Mouse (Mus musculus) kidney, embryonic 16.5 days (tissue): Measurements from ENCODE around the gene Knop1. TPM values are rescaled to one million over a fixed set of nuclear protein-coding genes. Genes with fewer than 3 reads are reported as not detected.
A peak's percentile ranks its signal among the peaks of the same experiment; 100 is the strongest.

ENCODE experiments used
- ATAC-seq: fragments of 200-750 bp; cut with Nextera tagmentation; 2 replicates; pipeline ENCODE4 v1.8.0; 2017; ENCODE audit warnings: moderate TSS enrichment; ENCODE audit not compliant: low FRiP score, low TSS enrichment
- H3K27ac ChIP-seq: fragments of 300-500 bp; sonication (generic); 2 replicates; pipeline ENCODE4 v1.5.1; 2014; ENCODE audit warnings: low read length
- H3K27me3 ChIP-seq: fragments of 300-500 bp; sonication (generic); 2 replicates; pipeline ENCODE4 v1.6.1; 2014; ENCODE audit warnings: low read length, control low read depth, mixed read lengths; ENCODE audit not compliant: insufficient read depth
- H3K36me3 ChIP-seq: fragments of 300-500 bp; sonication (generic); 2 replicates; pipeline ENCODE4 v1.6.1; 2014; ENCODE audit warnings: low read length, control low read depth, mixed read lengths; ENCODE audit not compliant: insufficient read depth
- H3K4me1 ChIP-seq: fragments of 300-500 bp; sonication (generic); 2 replicates; pipeline ENCODE4 v1.6.1; 2014; ENCODE audit warnings: low read length, control low read depth, mixed read lengths; ENCODE audit not compliant: insufficient read depth
- H3K4me2 ChIP-seq: fragments of 300-500 bp; sonication (generic); replicated peaks from 2 replicates; pipeline ENCODE4 v1.6.1; 2014; ENCODE audit warnings: low read depth, low read length
- H3K4me3 ChIP-seq: fragments of 300-500 bp; sonication (generic); 2 replicates; pipeline ENCODE4 v1.5.1; 2014; ENCODE audit warnings: mild to moderate bottlenecking, low read length
- H3K9ac ChIP-seq: fragments of 300-500 bp; sonication (generic); replicated peaks from 2 replicates; pipeline ENCODE4 v1.6.1; 2014; ENCODE audit warnings: low read length
- H3K9me3 ChIP-seq: fragments of 300-500 bp; sonication (generic); 2 replicates; pipeline ENCODE4 v1.6.1; 2016; ENCODE audit warnings: low read length, control low read depth
- WGBS: fragments of 180-500 bp; shearing (Covaris S2); extraction: QIAGEN DNeasy Blood & Tissue Kit; methylation state at CpG from one replicate; pipeline ENCODE4 v1.1.7; 2014; 5-methylcytosine and 5-hydroxymethylcytosine counted together
- polyA plus RNA-seq: library from polyadenylated mRNA; unstranded; fragments of >200 nt; fragmentation: Nextera tagmentation; extraction: Ambion mirVana; gene quantifications from 2 replicates; pipeline ENCODE4 v1.2.1, GENCODE M21; 2015

The Knop1 gene
- polyA plus RNA-seq, 1 experiment from 2014 or later: 95.7 TPM

DNA sequence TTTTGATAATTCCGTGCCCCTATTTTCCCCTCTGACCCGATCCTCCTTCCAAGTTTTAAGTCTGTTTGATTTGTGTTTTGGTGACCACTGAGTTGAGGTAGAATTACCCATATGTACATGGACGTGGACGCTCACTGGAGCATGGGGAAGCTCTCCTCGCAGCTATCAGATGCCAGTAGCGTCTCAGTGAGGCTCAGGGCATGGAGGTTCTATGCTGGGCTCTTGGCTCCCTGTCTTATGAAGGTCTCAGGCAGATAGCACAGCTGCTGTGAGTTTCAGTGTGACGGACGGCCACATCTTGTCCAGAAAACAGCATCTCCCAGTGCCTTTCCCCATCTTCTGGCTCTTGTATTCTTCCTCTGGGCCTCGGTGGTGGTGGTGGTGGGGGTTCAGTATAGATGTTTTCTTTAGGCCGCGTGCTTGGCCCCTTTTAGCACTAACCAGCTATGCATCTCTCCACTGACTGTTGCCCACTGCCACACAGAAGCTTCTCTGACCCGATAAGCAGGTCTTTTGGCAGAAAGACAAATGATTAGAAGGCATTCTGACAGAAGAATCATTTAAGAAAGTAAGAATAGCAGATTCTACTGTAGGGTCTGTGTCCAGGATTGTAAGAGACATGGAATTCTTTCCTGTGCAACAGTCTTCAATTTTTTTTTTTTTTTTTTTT is 34.0 kb downstream of the Knop1 start:
- Histone ChIP-seq H3K9me3 (no peaks in the 10 kb centered on the region), H3K4me1 (no peaks in the 10 kb centered on the region), H3K27ac (no peak overlapping the region), H3K27me3 (no peaks in the 10 kb centered on the region), H3K36me3 (peaks cover 9% of the 10 kb centered on the region), H3K4me3 (no peak overlapping the region), H3K4me2 (no peak overlapping the region), H3K9ac (no peak overlapping the region)
- 67% methylated on average over 12 of the region's 12 CpGs for WGBS
- no peak for ATAC-seq

DNA sequence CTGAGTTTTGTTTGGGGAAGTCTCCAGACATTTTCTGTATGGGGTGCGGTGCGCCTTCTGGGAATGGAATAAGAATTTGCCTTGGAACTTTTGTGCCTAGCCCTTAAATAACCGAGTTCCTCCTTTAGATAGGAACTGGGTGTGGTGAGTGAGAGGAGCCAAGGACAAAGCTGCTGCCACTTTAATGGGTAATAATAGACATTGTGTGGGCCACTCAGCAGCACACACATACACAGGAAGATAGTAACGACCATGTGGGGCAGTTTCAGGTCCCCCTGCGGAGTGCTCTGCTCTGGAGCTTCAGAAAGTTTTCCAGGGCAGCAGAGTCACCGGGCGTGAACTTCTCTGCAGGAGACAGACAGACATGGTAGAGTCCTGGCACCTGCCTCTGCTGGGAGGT is 34.7 kb downstream of the Knop1 start:
- WGBS: 57% methylated on average over 7 of the region's 7 CpGs
- H3K4me2 ChIP-seq: no peak overlapping the region
- H3K9ac ChIP-seq: no peak overlapping the region
- no peaks in the 10 kb centered on the region for H3K4me1 ChIP-seq
- no peaks in the 10 kb centered on the region for H3K9me3 ChIP-seq
- H3K36me3 ChIP-seq: peaks cover 7% of the 10 kb centered on the region
- H3K27ac ChIP-seq: no peak overlapping the region
- no peak overlapping the region for H3K4me3 ChIP-seq
- no peaks in the 10 kb centered on the region for H3K27me3 ChIP-seq
- ATAC-seq: no peak

DNA sequence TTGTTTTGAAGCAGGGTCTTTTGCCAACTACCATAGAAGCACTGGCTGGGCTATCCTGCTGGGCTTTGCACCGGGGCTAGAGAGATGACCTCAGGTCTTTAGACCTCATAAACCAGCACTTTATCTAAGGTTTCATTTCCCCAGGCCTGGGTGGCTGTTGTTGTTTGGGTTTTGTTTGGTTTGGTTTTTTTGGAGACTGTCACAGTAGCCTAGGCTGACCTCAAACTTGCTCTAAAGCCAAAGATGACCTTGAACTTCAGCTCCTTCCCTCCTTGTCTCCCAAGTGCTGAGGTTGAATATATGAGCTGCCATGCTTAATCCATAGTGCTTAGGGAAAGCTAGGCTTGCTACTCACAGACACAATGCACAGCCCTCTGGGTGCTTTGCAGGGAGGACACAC is 36.4 kb downstream of the Knop1 start:
- 41% methylated on average over 1 of the region's 1 CpGs for WGBS
- ATAC-seq: no peak
- Histone ChIP-seq H3K9ac (no peak overlapping the region), H3K27me3 (no peaks in the 10 kb centered on the region), H3K4me2 (no peak overlapping the region), H3K4me3 (no peak overlapping the region), H3K36me3 (peaks cover 3% of the 10 kb centered on the region), H3K4me1 (no peaks in the 10 kb centered on the region), H3K27ac (no peak overlapping the region), H3K9me3 (no peaks in the 10 kb centered on the region)

DNA sequence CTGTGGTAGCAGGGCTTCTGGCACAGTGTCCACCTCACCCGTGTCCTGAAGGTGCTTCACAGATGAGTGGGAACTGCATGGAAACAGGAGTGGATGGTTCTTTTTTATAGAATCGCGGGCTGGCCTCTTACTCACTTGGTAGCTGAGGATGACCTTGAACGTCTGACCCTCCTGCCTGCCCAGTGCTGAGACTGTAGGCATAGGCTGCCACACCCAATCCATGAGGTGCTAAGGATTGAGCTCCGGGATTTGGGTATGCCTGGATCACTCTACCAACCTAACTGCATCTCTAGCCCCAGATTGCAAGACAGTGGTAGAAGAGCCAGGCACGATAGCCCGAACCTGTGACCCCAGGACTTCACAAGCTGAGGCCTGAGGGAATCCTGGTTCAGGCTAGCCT is 38.3 kb downstream of the Knop1 start:
- Histone ChIP-seq H3K27me3 (no peaks in the 10 kb centered on the region), H3K9me3 (no peaks in the 10 kb centered on the region), H3K36me3 (peaks cover 7% of the 10 kb centered on the region), H3K4me1 (no peaks in the 10 kb centered on the region), H3K4me2 (no peak overlapping the region), H3K27ac (no peak overlapping the region), H3K9ac (0 out of 2 replicates have a peak overlapping the region, but pooled peaks have one; percentile 6), H3K4me3 (no peak overlapping the region)
- 87% methylated on average over 7 of the region's 7 CpGs for WGBS
- ATAC-seq: 0 out of 2 replicates have a peak, but pooled peaks have one; percentile 31

DNA sequence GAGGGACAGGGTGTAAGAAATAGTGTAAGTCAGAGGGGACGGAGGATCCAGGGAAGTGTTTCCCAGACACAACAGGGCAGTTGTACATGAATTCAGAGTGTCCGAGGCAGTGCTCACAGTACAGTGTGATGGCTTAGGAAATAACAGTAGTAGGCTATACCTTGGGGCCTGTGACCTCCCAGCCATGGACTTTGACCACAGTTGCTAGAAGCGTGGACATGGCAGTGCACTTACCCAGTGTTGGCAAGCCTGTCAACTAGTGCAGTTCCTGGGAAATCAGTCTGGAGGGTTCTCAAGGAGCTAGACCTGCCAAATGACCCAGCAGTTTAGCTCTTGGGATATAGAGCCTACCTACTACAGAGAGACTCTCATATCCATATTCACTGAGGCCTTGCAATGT is 39.8 kb downstream of the Knop1 start:
- Histone ChIP-seq H3K36me3 (peaks cover 7% of the 10 kb centered on the region), H3K27ac (no peak overlapping the region), H3K9me3 (no peaks in the 10 kb centered on the region), H3K9ac (no peak overlapping the region), H3K4me1 (no peaks in the 10 kb centered on the region), H3K4me2 (no peak overlapping the region), H3K4me3 (no peak overlapping the region), H3K27me3 (no peaks in the 10 kb centered on the region)
- WGBS: 89% methylated on average over 3 of the region's 3 CpGs
- ATAC-seq: no peak

DNA sequence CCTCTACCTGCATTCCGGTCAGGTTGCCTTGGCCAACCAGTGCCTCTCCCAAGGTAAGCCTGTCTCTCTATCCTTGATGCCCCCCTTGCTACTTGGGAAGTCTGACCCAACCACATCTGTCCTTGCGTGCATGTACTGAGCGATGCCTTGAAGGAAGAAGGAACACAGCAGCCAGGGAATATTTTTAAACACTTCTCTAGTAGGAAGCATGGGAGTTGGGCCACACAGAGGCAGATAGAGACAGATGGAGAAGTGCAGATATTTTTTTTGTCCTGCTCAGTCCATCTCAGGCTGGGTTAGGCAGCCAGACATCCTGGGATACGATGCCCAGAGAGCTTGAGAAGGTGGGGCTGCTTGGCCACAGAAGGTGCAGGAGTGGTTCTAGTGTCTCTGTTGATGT is 42.5 kb downstream of the Knop1 start:
- no peak overlapping the region for H3K9ac ChIP-seq
- H3K36me3 ChIP-seq: peaks cover 14% of the 10 kb centered on the region
- H3K4me3 ChIP-seq: no peak overlapping the region
- no peaks in the 10 kb centered on the region for H3K4me1 ChIP-seq
- no peak for ATAC-seq
- no peaks in the 10 kb centered on the region for H3K9me3 ChIP-seq
- H3K27me3 ChIP-seq: no peaks in the 10 kb centered on the region
- WGBS: 96% methylated on average over 4 of the region's 4 CpGs
- H3K27ac ChIP-seq: no peak overlapping the region
- H3K4me2 ChIP-seq: no peak overlapping the region

DNA sequence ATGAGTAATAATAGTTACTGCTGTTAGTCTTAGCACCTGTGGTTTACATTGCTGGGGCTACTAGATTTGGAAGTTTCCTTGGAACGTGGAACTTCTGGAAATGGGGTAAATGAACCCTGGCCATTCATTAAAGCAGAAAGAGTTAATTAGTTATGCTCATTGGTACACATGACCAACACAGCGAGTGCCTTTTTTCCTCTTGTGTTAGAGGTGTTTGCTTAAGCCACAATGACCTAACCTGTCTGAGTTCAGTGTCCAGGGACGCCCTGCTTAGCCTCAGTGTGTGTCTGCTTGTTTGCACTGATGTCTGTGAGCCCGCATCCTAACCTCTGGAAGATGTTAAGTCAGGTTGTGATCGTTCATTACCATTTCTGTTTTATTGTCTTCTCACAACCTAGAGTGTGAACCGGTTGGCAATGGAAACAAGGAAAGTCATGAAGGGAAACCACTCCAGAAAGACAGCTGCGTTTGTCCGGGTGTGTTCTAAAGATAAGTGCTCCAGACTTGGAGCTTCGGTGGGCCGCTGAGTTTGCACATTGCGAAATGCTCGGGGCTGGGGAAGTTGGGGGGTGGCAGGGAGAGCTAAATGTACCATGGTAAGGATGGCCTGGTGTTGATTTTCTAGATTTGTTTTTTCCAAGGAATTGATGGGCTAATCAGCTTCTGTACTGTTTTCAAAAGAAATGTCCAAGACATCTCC is 44.5 kb downstream of the Knop1 start:
- Histone ChIP-seq H3K4me3 (no peak overlapping the region), H3K36me3 (peaks cover 13% of the 10 kb centered on the region), H3K4me1 (peaks cover 11% of the 10 kb centered on the region; the same call in 1 of the 2 replicates), H3K27me3 (no peaks in the 10 kb centered on the region), H3K4me2 (no peak overlapping the region), H3K9ac (no peak overlapping the region), H3K27ac (no peak overlapping the region), H3K9me3 (no peaks in the 10 kb centered on the region)
- WGBS: 80% methylated on average over 12 of the region's 12 CpGs
- ATAC-seq: no peak

DNA sequence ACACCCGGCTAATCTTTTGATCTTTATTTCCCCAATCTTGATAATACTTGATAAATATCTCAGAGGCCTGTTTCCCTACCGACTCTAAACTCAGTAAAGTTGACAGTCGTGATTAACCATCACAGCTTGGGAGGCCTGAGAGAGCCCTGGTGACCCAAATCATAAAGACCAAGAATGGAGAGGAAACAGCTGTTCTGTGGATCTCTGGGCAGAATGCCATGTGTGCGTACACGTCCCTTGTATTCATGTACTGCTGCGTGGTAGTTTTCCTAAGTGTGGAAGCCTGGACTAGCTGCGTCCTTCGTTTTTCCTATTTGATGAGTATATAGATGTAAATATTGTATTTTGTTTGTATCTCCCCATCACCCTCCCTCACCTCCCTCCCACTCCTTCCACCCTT is 48.2 kb downstream of the Knop1 start:
- peaks cover 18% of the 10 kb centered on the region for H3K36me3 ChIP-seq
- H3K9me3 ChIP-seq: no peaks in the 10 kb centered on the region
- peaks cover 11% of the 10 kb centered on the region; the same call in 1 of the 2 replicates for H3K4me1 ChIP-seq
- no peak overlapping the region for H3K27ac ChIP-seq
- H3K27me3 ChIP-seq: no peaks in the 10 kb centered on the region
- H3K9ac ChIP-seq: no peak overlapping the region
- H3K4me3 ChIP-seq: no peak overlapping the region
- H3K4me2 ChIP-seq: no peak overlapping the region
- WGBS: 45% methylated on average over 8 of the region's 8 CpGs
- ATAC-seq: peak; percentile 85

DNA sequence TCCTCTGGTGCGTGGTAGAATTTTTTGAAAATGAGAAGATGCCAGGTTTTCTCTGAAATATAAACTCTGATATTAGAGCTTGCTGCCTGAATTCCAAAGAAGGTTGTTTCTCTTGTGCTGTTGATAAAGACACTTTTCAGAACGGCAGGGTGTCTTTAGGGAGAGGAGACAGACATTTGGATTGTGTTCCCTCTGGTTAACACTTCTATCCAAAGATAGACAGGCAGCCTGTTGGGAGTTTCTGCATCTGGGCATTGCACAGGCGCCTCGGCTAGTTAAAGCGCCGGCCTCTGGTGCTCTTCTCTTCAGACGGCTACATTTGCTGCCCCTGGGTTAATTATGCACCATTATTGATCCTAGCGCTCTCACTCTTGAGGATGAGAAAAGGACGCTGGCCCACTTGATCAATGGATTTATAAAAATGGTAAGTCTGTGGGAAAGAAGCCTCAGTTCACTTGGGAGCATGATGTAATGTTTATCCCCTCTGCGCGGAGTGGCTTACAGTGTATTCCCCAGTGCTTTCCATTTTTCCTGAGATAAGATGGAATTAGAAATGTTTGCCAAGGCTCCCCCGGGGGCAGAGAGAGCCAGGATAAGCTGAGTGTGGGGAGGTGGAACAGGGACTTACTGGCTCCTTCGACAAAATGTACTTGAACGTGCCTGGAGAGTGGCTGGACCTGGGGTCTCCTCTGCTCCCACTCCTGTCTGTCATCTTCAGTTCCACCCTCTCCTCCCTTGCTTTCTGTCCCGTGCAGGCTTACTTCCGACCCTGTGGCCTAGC is 49.2 kb downstream of the Knop1 start:
- no peak for ATAC-seq
- peaks cover 26% of the 10 kb centered on the region for H3K36me3 ChIP-seq

More for the DNA sequence above, 49.2 kb downstream of the Knop1 start:
- 63% methylated on average over 16 of the region's 16 CpGs for WGBS
- no peaks in the 10 kb centered on the region for H3K9me3 ChIP-seq
- H3K4me3 ChIP-seq: no peak overlapping the region
- no peak overlapping the region for H3K4me2 ChIP-seq
- H3K4me1 ChIP-seq: peaks cover 11% of the 10 kb centered on the region; the same call in 1 of the 2 replicates
- no peaks in the 10 kb centered on the region for H3K27me3 ChIP-seq
- H3K9ac ChIP-seq: no peak overlapping the region
- H3K27ac ChIP-seq: peak overlapping the region; percentile 57
